Mouse (Mus musculus): ENCODE data around the gene Diaph3.

DNA sequence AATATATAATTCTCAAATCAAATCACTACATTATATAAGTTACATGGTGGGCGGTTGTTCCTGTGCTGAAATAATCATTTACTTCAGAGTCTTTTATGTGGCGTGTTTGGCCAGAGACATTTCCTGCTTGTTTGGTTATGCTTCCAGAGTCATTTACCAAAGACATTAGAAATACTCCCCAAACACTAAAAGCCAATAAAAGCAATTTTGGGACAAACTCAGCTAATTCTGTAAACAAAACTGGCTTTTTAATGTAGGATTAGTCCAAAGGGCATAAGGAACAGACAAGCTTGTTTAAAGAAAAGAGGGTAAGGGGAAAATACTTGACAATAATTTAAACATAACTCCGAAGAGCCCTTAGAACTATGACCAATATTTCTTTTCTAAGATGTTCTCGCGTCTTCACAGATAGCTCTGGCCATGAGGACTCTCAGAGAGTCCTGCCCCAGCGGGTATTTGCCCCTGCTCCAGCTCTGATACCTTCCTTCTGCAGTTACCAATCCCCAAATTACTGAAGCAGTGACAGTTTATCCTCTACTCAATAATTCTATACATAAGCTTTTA is 14.9 kb downstream of the Diaph3 start:
- TF ChIP-seq CTCF (IDR thresholded peaks at IDR 0.05; ENCODE audit: low read depth), result no peak
- no peak for TF ChIP-seq EP300 (IDR thresholded peaks at IDR 0.05; ENCODE audit: low read depth)
